Mouse (Mus musculus): Measurements from ENCODE around the gene Atp8b3.

GRCm38 (mm10) chr10:80576351-80577194, 37.6 kb upstream of the Atp8b3 start:
- TF ChIP-seq CTCF (IDR thresholded peaks at IDR 0.05; ENCODE audit: low read depth, low read length), result no peak
- TF ChIP-seq POLR2A (IDR thresholded peaks at IDR 0.05; ENCODE audit: borderline replicate concordance, low read depth, low read length), result no peak
